Mouse (Mus musculus) adrenal gland, adult (tissue): ENCODE data around the gene Gm43738.

ENCODE experiments used
- DNase-seq, 2 experiments: peaks; one replicate each; pipeline ENCODE4 v3.0.0; 2022 to 2023; ENCODE audit warnings: low spot score in 1 of 2; ENCODE audit not compliant: inconsistent age in 2 of 2

The Gm43738 gene

DNA sequence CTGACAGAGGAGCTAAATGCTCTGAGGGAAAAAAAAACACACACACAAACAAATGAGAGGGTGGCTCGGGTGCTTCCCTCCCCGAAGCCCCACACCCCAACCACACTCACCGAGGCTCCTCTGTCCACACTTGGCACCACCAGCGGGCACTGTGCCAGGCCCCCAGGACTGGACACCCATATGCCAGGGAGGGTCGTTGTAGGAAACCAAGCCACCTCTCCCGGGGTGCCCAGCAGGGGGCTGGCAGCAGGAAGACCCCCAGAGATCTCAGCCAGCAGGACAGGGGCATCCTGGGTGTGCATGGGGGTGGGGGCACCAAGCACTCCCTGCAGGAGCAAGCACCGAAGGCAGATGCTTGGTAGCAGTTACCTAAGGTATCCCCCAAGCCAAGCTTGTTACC is at the start of gene Gm43738:
Gene Gm43738 (minus strand): TSS at position 289 of the 400 bp plus-strand sequence.
- DNase-seq: peak; percentile 53 to 60

DNA sequence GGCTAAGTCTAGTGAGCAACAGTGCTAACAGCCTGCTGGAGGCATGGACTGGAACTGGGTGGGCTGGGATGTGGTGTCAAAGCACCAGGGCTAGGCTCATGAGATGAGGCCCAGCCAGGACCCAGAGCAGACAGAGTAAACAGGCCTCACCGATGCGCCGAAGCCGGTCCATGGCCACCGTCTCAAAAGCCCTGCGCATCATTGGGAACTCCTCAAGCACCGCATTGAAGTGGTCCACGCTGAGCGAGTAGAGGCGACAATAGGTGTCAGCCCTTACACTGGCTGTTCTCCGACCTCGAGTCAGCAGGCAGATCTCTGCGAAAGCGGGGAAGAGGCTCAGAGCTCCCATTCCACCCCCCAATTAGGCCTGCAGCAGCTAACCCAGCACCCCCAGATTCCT is 47.7 kb upstream of the Gm43738 start:
- no peak for DNase-seq

DNA sequence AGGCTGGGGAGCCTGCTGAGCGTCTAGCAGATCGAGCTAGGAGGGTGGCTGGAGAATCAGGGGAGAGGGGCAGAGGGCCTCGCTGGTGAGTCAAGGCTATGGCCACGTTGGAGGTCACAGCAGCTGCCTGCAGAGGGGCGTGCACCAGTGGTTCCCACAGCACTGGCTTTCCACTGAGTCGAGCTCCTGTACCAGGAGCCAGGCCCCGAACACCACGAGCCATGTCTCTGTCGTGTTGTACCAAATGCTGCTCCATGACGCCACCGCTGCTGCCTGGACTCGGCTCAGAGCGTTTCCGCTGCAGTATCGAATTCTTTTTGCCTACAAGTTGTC is 47.0 kb upstream of the Gm43738 start:
- no peak for DNase-seq

DNA sequence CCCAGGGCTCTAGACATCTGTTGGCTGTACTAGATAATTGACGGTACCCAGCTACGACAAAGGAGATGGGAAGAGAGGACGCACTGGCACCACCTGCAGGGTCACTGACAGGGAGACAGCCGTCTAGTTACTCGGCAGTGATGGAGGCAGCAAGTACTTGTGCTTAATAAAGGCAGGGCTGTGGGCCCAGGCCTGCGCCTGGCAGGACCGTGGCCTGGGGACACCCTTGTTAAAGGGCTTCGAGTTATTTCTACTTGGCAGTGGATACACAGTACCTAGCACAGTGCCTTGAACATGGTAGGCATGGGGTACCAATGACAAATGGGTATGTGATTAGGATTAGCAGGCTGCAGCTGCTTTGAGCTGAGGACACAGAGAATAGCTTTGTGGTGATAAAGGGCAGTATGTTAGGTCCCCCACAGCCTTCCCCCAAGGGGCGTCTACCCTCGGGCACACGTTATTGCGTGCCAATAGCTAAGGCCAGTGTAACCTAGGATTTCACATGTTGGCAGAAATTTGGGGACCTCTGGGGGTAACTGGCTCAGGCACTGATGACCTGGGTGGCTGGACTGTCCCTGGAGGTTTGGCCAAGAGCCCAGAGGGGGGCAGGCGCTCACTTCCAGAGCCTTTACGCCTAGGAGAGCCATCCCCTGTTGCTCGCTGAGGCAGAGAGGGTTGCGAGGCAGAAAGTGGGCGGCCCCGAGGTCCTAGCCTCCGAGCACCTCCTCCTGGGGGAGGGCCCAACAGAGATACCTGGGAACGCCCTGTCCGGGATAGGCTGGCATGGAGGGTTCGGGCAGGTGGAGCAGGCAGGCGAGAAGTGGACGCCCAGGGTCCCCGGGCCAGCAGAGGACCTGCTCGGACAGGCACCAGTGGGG is 46.4 kb upstream of the Gm43738 start:
- DNase-seq: peak in 1 of 2 experiments; percentile 63

DNA sequence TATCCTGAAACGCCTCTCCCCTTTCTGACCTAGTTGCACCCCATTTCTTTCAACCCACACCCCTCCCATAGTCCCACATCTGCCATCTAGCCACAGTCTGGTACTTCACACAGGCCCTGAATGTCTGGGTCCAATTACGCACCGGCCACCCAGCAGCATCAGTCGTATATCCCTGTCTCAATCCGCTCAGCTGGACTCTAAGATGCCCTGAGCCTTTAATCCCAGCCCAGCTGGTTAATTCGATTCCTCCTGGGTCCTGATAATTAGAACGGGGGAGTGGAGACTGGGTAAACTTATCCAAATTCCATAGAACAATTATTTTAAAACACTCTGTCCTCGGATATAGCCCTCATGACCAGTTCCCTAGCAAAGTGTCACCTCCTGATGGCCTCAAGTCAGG is 44.7 kb upstream of the Gm43738 start:
- no peak for DNase-seq

DNA sequence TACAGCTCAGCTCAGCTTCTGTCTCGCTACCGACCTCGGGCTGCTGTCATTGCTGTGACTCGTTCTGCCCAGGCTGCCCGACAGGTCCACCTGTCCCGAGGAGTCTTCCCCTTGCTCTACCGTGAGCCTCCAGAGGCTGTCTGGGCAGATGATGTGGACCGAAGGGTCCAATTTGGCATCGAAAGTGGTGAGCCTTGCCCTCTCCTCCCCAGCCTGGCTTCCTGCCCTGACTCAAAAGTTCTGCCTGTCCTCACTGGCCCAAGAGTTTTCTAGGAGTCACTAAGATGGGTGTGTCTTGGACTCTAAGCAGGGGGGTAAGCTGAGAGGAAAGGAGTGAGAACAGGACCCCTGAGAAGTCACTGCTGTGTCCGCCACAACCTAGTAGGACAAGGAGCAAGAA is 43.9 kb upstream of the Gm43738 start:
- DNase-seq: no peak

DNA sequence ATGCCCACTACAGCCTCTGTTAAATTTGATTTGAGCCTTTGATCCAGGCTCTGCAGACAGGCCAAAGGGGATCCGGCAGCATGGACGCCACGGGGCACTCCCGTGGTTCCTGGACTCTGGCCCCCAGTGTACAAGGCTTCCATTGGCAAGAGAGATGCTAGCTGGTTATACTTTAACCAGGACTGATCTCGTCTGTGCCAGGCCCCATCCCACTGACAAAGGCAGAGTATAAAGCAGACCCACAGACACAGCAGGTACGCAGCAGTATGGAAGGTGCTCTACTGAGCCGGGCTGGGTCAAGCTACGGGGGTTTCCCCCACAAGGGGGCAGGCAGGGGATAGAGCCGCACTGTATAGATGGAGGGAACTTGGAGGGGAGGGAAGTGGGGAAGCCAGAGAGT is 35.5 kb upstream of the Gm43738 start:
- no peak for DNase-seq

DNA sequence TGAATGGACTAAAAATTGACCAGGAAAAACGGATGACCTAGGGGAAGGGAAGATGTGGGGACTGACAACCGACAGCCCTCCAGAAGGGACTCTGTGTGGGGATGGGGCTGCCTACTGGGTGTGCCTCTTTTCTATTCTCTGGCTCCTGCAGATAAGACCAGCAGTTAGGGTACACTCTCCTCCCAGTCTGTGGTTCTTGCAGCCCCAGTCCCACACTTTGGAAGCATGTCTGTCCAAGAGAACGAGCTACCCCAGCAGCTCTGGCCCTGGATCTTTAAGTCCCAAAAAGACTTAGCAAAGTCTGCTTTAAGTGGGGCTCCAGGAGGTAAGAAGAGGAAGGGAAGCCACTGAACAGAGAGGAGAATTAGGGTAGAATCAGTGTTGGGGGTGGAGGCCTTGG is 35.1 kb upstream of the Gm43738 start, which contains the start of gene Pklr:
Gene Pklr (plus strand): TSS at position 185 of the 400 bp plus-strand sequence.
- no peak for DNase-seq

DNA sequence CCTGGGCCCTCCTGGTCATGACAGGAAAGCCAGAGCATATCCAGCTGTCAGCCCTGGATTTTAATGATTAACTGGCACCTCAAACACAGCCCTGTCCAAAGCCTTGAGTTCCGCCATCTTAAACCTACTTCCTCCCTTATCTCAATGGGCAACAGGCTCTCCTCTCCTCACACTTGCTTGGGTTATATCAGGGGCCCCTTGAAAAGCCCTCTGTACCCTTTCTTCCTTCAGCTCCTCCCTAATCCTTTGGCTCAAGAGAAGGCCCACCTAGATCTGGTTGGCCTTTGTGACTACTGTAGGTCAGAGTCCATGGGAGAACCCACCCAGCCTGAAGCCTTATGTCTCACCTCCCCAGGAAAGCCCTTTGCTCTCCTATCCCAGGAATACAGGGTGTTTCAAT is 32.9 kb upstream of the Gm43738 start:
- no peak for DNase-seq

DNA sequence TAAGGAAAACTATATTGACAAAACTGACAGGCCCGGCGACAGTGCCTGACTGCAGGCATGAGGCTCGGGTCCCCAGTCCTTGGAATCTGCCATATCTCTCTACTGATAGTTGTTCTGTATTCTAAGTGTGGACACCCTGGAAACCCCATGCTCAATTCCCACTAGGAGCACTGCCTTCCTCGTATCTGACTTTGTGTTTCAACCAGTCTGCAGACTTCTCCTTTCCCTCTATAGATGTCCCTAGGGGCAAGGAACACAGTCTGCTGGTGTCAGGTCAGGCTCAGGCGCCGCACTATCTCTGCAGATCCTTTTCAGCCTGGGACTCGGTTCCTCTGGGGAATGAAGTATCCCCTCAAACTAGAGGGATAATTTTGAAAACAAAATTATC is 32.2 kb upstream of the Gm43738 start:
- no peak for DNase-seq

DNA sequence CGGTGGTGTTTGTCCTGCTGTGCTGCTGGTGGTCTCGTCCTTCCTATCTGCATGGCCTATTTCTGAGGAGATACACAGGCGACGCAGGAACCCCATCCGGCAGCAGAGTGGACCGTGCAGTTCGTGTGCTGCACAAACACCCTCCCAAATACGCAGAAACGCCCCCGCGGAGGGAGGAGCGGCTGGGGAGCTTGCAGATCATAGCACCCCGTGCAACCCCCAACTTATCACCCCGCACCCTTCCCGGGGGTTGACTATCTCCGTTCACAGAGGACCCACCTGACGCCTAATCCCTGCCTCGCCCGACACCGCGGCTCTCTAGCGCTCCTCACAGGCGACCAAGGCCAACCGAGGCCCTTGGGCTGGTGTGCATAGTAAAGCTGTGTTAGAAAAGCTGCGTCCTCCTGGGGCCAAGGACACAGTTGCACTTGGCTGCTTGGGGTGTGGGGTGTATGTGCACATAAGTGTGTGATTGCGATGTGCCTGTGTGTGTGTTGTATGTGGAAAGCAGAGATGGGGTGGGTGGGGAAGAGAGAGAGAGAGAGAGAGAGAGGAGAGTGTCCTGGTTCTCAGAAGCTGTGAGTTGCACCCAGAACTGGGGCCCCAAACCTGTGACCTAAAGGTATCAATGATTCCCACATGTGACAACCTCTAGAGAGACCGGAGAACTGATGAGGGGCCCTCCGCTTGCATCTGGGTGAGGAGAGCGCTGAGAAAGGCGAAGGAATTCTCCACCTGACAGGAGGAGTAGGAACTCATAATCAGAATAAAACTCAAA is 31.6 kb upstream of the Gm43738 start:
- peak; percentile 61 to 87 for DNase-seq

DNA sequence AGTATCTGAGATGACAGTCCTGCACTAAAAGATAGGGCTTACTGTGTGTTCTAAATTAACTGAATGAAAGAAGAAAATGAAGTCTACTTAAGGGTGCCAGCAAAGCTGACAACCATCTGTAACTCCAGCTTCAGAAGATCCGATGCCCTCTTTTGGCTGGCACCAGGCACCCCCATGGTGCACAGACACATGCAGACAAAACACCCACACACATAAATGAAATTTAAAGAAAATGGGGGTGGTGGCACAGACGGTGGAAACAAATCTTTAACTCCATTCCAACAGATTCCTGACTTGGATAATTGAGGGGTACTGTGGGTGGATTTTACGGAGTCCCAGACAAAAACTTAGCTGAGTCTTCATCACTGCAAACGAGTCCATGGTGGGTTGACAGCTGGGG is 30.9 kb upstream of the Gm43738 start:
- DNase-seq: no peak

DNA sequence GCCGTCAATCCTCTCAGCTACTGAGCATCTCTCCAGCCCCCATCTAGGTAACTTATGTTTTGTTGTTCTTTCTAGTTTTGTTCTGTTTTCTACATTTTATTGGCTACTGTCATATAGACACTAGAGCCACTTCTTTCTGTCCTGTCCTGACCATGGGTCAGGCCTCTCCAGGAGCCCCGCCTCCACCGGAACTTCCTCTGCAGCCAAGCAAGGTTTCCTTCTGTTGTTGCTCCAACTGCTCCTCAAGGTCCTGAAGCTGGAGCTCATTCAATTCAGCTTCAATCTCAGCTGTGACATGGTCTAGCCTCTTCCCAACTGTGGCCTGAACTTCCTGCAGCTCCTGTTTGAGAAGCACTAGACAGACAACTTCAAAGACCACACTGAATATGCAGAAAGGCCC is 29.0 kb upstream of the Gm43738 start:
- peak in 1 of 2 experiments; percentile 62 for DNase-seq

DNA sequence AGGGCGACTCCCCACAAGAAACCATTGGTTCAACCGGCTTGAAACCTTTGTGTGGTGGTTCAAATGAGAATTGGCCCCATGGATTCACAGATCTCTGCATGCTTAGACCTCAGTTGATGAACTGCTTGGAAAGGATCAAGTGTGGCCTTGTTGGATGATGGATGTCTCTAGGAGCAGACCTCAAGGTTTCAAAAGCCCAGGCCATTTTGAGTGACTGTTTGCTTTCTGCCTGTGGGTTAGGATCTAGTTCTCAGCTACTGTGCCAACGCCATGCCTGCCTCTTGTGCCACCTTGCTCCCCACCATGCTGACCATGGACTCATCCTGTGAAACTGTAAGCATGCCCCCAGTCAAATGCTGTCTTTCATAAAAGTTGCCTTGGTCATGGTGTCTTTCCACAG is 25.1 kb upstream of the Gm43738 start:
- DNase-seq: peak in 1 of 2 experiments; percentile 84

DNA sequence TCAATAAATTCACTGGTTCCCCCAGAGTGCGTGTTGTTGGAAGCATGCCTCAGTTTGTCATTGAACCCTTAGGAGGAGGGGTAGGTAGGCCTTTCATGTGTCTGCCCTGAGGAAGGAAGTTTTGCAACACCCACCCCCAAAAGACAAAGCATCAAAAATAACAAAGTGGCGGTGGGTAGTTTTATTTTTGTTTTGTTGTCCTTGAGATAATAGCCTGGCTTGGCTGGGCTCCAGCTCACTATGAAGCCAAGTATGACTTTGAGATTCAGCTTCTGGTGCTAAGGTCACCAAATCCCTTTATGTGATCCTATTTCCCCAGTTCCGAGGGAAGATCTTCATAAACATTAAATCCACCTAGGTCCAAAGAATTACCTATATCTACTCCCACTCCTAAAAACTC is 23.3 kb upstream of the Gm43738 start:
- DNase-seq: peak; percentile 54 to 81

DNA sequence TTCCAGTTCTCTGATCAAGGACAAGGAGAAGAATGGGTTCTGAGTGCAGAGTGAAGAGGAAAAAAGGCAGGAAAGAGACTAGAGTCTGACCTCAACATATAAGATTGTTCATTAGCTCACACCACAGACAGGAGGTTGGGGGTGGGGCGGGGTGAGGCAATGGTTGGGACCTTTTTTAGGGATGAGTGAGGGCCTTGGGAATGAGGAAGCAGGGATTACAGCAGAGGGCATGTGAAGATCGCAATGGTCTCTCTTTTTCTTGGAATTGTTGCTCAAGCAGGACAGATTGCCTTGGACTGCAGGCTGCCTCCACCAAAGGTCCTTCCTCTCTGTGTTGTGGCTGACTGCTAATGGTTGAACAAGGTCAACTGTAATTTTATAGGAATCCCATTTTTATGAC is 22.4 kb upstream of the Gm43738 start:
- DNase-seq: peak; percentile 72 to 93

DNA sequence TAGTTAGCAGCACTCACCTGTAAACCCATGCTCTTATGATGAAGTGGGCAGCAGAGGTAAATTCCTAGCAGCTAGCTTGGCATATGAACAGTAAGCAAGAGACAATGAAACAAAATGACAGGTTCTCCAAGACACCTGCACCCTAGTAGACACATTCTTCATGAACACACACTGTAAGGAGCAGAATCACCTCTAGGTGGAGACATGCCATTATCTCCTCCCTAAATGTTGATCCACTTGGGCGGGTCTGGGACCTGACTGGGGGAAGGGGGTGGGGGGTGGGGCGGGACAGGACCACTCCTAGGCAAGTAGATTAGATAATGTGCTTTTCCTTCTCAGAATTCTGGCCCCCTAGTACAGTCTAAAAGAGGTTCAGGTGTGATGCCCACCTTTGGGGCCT is 14.6 kb upstream of the Gm43738 start:
- DNase-seq: peak in 1 of 2 experiments; percentile 76

DNA sequence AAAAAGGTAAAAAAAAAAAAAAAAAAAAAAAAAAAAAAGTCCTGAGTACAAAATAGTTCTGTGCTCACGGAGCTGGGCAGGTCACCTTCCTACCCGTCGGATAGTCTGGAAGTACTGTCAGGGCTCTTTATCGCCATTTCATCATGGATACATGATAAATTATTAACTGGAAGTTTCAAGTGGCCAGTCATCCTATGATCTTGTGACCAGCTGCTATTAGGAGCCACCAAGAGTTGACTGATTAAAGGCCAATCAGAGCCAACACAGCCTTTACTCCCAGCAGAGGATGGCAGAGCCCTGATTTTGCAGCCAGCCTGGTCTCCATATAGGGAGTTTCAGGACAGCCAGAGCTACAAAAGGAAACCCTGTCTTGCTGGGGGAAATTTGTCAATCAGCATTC is 12.2 kb upstream of the Gm43738 start:
- peak in 1 of 2 experiments; percentile 30 for DNase-seq

DNA sequence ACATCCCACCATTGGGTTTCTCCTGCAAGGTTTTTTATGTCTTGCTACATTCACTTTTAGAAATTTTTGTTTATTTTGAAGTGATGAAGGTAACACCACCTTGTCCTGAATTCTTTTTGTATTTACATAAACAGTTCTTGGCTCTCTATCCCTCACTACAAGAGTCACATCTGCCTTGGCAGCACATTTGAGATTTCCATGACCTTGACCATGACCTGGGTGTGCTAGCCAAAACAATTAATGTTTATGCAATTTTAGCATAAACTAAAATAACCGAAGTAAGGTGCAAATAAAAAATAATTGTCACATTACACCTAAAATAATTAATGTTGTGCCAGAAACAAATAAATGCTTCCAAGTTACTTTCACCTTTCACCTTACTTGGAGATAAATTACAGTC is 7.2 kb upstream of the Gm43738 start:
- peak in 1 of 2 experiments; percentile 81 for DNase-seq

DNA sequence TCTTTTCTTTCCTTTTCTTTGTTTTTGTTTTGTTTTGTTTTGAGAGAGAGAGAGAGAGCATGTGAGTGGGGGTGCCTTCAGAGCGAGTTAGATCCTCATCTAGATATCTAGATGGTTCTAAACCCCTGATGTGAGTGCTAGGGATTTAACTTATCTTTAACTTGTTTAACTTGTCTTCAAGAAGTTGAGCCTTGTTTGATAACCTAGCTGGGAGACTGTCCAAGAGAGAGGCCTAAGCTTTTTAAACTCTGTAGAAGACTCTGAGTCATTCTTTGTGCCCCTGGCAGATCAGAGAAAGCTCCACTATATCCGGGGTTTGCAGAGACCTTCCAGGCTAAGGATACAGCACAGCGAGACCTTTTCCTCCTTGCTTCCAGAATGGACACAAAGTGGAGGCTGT is 6.6 kb upstream of the Gm43738 start:
- DNase-seq: peak in 1 of 2 experiments; percentile 73

DNA sequence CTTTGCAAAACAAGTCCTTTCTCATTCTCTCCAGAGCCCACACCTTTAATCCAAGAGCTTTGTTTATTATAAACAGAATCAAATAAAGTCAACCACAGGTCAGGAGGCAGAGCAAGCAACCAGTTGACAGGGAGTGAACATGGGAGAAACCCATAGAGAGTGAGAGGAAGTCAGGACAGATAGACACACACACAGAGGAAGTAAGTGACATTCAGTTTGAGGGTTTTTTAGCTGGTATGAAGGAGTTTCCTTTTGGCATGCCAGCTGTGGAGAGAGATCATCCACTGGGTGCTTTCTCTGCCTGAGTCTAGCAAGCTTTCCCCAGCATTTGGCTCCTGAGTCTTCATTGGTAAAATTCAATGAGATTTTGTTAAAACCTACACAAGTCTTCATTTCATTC is 6.0 kb upstream of the Gm43738 start:
- peak in 1 of 2 experiments; percentile 49 for DNase-seq

DNA sequence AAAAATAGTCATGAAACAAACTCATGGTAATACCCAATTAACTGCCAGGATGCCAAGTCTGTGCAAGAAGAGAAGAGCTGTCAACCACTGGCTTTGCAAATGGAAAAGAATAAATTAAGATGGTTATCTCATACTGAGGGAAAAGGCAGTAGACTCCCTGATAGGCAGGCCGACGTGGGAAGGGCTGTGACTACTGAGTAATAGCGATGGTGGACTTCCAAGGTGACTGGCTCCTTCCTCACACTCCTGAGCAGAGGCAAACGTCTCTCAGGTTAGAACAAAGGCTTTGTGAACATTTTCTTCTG is 2.3 kb upstream of the Gm43738 start:
- no peak for DNase-seq
